Mouse (Mus musculus): ENCODE results near the gene Bcat1.
"Not testable (repeated sequence)": the region's sequence is repeated elsewhere in the genome, so short reads cannot be mapped to it uniquely, and the experiment has no call there.

Gene Bcat1

DNA sequence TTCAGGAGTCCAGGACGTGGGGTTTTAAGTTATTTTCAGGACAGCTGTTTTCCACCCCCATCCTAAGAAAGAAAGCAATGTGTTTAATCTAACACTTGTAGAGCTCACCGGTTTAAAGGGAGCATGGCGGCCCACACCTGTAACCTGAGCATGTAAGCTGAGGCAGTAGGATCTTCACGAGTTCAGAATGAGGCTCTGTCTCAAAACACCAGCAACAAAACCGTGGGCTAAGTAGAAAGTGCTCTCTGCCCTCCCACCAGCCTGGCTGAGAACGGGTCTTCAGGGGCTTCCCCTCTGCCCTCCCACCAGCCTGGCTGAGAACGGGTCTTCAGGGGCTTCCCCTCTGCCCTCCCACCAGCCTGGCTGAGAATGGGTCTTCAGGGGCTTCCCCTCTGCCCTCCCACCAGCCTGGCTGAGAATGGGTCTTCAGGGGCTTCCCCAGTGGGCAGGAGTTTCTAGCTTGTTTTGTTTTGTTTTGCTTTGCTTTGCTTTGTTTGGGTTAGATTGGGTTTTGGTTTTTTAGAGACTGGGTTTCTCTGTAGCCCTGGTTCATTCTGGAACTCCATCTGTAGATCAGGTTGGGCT lies 17.1 kb upstream of the Bcat1 start:
- DNase-seq (ENCODE audit: low spot score): not testable (repeated sequence)

DNA sequence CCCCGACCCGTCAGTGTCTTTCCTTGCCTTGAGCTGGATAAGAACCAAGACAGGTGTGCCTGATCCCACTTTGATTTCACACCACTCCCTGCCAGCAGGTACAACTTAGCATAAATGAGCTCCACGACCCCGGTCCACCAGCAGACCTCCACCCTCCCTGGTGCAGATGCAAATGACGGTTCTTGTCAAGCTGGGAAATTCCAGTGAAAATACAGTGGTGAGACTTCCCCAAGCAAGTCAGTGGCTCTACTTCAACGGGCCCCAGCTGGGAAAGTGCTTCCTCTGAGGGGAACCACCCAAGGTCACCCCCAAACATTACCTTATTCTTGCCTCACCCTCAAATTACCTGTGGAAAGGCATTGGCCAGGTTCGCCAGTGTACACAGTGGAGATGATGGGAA lies 16.0 kb upstream of the Bcat1 start:
- DNase-seq (ENCODE audit: low spot score): no peak

DNA sequence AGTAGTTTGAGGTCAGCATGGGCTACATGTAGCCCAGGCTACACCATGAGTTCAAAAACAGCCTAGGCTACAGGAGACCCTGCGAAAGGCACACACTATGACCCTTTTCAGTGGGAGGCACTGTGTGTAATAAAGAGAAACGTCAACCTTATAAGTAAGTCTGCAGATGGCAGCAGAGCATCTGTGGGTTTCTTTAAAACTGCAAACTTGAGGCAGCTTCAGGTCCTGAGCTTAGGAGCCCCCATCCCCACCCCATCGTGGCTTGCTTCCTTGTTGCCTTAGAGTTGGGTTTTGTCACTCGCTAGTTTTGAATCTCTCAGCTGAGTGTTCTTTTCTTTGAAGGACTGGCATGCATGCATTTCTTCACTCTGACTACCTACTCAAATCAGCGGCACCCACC lies 14.9 kb upstream of the Bcat1 start:
- DNase-seq (ENCODE audit: low spot score): no peak

DNA sequence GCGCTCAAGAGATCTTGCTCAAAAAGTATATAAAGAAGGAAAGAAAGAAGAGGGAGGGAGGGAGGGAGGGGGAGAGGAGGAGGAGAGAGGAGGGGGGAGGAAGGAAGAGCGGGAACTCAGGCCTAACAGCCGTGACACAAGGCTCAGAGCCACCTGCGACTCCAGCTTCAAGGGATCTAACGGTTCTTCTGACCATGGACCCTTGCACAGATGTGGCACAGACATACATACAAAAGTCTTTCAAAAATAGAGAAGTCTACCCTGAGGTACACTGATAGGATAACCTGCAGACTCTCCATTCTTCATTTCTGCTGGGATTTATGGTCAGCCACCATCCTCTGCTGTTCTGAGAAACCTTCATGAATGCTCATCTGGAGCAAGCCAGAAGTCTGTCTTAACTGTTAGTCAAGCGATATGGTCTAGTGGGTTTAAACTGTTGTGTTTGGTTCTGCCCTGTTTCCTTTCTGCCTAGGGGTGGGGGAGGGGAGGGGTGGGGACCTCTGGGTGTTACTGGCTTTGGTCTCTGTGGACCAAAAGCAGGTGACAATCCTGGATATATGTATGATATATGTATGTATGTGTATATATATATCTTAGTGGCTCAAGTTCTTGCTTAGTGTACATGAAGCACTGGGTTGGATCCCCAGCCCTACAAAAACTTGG lies 14.3 kb upstream of the Bcat1 start:
- DNase-seq (ENCODE audit: low spot score): no peak

DNA sequence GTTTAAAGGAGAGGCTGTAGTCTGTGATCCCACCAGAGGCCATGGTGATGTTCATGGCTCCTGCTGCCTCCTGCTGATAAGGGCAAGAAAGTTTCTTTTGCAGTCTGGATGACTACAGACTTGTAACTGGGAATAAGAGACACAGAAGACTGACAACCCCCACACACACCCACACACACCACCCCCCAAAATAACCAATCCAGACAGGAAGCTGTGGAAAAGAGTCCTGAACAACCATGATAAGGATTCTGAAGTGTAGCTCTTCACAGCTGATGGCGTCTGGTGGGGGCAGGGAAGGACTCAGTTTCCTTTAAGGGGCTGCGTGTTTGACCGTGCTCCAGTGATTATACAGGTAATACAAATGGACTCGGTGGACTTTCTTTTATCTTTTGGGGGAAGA lies 13.4 kb upstream of the Bcat1 start:
- DNase-seq (ENCODE audit: low spot score): no peak

DNA sequence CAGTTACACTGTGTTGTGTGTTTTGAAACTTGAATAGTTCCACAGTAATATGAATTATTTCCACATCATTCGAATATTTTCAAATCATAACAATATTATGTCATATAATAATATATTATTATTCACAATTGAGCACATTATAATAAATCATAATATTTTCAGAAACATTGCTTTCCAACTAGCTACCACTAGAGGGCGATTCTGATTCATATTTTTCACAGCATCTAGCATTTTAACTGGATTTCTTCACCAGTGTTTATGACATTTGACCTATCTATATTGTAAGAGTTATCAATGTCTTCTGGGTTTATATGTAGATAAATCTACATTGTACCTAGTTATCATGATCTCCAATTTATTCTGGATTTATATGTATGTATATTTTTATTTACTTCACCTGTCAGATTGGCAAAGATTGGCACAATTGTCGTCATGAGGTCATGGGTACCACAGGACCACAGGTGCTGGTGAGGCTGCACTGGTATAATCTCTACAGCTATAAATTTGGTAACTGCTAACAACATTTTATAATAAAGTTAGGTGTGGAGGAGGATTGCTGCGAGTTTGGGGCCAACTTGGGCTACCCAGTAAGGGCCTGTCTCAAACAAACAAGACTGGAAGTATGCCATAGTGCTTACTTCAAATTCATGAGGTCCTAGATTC lies 12.6 kb upstream of the Bcat1 start:
- no peak for DNase-seq (ENCODE audit: low spot score)

DNA sequence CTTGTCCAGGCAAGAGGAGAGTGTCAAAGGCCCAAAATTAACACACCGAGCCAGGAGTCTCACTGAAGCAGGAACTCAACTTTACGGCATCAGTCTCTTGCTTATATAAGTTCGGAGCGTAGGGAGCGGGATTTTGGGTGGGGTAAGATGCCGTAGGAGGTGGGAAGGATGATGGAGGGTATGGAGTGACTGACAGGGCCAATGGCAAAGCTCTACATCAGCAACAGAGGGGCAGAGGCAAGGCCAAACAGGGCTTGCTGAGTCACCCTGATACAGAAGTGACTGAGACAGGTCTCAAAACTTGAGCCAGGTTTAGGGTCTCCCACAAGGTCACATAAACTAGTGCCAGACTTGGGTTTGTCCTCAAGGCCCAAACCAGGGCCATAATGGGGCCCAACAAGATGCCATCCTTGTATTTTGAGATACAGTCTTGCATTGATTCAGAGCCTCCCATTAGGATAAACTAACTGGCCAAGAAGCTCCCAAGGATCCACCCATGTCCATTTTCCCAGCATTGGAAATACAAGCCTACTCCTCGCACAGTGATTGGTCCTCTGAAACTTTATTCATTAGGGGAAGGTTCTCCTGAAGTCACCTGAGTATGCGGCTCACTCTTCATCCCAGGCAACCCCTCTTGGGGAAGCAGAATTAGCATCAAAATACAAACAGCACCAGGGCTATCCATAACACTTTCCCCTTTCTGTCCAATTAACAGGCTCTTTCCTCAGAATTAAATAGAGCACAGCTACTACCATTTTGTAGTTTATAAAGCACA lies 8.5 kb upstream of the Bcat1 start:
- DNase-seq (ENCODE audit: low spot score): no peak

DNA sequence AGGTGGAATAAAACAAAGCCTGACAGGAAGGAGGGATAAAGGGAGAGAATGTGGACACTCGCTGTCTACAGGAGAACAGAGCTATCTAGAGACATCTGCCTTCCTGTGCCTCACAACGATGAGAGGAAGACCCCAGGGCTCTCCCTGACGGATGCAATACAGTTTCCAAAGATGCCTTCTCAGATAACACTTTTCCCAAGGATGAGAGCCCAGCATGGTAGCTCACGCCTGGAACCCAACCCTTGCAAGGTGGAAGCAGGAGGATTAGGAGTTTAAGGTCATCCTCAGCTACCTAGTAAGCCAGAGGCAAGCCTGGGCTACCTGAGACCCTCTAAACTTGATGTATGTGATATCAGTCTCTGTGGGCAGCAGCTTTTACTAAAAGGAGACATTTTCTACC lies 5.7 kb upstream of the Bcat1 start:
- DNase-seq (ENCODE audit: low spot score): no peak

DNA sequence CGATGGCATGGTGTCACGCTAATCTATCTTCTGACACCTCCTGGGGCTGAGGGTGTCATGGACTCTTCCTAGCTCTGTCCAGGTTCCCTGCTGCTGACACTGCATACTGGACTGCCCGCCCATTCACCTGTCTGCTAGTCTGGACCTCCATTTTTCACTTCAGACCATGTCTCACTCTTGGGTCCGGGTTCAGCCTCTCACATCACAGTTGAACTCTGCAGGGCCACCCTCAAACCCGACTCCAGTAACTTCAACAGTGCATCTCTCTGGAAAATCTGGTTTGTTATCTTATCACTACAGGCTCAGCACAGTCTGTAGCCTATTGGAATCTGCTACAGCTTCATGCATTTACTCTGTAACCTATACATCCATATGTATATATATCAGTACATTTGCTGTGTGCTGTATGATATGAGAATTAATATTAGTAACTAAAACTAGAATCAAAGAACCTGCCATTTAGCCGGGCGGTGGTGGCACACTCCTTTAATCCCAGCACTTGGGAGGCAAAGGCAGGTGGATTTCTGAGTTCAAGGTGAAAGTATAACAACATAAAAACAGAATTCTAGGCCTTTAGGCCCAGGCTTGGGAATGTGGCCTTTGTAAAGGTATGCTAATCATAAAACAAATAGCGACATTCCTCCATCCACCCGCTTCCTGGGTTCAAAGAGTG lies 3.2 kb upstream of the Bcat1 start:
- DNase-seq (ENCODE audit: low spot score): no peak

DNA sequence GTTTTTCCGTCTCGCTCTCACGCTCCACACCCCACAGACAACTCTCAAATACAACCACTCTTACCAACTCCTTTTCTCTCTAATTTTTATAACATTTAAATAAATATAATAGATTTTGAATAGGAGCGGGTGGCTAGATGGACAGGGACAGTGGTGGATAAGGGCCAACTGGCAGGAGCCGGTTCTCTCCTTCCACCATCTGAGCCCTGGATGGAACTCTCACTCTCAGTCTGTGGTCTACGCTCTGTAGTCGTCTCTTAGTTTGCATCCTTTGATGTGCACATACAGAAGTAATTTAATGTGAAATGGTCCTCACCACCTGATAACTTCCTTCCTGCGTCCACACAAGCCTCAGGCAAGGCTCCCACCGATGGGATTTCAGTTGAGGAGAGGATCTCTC lies 302 bp upstream of the Bcat1 start:
- DNase-seq (ENCODE audit: low spot score): no peak

DNA sequence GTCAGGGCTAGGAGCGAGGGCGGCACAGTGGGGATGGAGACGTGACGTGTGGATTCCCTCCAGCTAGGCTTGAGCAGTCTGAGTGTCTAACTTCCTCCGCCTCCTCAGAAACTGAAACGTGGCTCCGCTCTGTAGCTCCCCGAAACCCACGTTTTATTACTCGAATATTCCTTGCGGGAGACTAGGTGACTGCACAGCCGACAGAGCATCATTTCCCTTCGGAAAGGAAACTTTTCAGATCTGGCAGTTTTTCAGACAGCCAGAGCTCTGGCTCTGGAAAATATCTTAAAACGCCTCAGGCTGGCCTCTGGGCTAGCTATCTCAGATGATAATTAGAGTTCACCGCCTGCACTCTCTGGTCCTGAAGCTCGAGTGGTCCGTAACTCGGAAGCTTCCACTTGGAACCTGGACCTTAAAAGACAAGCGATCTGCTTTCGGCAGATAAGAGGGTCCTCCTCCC lies 866 bp downstream of the Bcat1 start:
- DNase-seq (ENCODE audit: low spot score): no peak

DNA sequence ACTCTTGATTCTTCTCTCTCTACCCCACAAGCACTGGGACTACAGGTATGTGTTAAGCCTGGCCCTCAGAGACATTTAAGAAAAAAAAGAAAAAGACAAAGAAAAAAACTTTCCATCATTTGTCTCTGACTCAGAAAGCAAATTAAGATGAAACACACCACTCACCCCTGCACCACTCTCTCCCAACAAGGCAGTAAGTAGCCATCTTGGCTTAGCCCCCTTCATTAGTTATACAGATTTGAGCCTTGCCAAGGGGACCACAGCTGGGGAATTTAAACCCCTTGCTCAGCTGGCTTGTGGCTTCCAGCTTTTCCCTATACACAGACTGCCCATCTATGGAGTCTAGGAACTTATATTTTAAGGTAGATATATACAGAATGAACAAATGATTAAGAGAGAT lies 1.5 kb downstream of the Bcat1 start:
- no peak for DNase-seq (ENCODE audit: low spot score)

DNA sequence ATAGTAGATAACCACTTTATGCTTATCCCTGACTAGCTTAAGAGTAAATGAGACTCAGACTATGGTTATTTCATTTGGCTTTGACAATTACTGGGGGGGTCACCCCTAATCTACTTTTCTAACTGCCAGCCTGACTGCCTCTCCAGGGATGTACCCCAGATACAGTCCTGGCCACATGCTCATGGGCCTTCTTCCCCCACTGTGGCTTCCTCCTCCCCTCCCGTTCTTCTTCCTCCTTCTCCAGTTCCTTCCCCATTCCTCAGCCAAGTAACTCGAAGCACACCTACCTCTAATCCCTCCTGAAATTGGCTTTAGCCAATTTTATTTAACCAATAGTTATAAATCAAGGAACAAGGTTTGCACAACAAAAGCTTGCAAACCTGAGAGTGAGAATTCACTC lies 6.1 kb downstream of the Bcat1 start:
- DNase-seq (ENCODE audit: low spot score): no peak

DNA sequence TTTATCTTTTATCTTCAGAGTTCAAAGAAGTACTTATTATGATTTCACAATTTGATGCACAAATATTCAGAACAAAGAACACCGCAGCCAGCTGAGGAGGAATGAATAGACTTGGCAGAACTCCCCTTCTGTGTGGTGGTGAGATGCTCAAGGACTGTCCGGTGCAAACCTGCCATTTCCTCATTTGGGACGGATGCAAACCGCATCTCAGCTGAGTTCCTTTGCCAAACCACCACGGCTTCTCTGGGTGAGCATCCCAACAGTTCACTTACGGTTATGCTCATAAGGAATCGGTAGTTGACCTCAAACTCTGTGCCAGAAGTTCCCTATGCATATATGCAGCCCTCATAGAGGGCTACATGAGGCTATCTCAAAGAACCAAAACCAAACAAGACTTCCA lies 6.6 kb downstream of the Bcat1 start:
- no peak for DNase-seq (ENCODE audit: low spot score)

DNA sequence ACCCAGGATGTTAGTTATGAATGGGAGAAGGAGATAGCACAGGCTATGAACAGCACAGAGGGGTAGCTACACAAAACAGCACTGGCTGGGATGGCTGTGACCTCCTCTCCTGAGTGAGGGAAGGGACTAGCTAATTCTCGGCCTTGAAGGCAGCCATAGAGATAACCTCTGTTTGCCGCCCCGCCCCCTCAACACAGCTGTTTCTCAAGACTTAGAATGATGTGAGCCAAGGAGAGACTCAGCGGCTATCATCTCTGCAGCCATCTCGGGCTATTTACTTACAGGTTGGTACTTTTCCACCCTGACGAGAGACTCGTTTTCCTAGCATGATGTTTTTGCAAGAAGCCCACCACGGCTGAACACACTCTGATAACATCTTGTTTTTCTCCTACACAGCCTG lies 8.3 kb downstream of the Bcat1 start:
- DNase-seq (ENCODE audit: low spot score): no peak

DNA sequence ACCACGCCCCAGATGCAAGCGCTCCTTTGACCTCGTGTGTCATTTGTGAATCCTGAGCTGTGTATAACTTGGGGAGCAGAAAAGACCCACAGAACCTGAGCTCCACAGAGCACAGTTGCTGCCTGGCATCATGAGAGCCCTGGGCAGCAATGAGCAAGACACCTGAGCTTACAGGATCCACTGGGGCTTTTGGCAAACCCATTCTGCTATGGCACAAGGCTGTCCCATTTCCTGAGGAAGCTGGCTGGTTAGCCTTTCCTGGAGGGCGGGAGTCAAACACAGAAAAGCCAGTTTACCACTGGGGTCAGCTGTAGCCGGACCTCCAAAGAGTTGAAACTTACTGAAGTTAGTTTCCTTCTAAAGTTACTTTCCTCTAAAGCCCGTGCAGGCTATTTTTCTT lies 9.6 kb downstream of the Bcat1 start:
- DNase-seq (ENCODE audit: low spot score): no peak

DNA sequence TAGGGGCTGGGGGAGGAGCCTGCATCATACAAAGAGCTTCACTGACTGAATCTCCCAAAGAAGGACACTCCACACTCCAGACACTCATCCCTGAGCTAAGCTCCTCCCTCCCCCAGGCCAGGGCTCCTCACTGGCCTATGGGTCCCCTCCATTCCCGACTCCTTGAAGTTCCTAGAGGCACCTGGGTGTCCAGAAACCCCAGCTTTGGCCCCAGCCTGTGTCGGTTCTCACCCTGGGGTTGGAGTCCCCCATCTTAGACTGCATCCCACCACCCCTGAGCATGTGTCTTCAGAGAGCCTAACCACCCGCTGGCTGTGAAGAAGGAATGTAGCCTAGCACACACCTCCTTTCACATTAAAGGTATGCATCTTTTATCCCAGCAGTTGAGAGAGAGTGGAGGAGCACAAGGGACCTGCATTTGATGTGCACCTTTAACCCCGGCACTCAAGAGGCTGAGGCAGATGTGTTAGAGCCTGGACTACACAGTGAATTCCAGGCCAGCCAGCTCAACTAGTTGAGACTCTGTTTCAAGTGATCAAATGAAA lies 10.6 kb downstream of the Bcat1 start:
- no peak for DNase-seq (ENCODE audit: low spot score)

DNA sequence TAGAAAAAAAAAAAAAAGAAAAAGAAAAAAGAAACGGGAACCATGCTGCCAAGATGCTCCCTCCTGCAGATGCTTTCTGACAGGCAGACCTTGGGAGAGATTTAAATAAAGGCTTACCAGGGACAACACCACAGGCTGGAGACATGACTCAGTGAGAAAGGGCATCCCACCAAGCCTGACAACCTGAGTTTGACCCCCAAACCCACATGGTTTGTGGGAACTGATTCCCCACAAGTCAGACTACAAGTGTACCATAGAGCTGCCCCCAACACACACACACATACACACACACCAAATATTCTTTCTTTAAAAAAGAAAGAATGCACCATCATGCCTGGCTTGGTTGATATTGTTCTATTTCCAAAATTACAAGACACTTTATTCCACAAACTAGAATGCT lies 11.9 kb downstream of the Bcat1 start:
- no peak for DNase-seq (ENCODE audit: low spot score)

DNA sequence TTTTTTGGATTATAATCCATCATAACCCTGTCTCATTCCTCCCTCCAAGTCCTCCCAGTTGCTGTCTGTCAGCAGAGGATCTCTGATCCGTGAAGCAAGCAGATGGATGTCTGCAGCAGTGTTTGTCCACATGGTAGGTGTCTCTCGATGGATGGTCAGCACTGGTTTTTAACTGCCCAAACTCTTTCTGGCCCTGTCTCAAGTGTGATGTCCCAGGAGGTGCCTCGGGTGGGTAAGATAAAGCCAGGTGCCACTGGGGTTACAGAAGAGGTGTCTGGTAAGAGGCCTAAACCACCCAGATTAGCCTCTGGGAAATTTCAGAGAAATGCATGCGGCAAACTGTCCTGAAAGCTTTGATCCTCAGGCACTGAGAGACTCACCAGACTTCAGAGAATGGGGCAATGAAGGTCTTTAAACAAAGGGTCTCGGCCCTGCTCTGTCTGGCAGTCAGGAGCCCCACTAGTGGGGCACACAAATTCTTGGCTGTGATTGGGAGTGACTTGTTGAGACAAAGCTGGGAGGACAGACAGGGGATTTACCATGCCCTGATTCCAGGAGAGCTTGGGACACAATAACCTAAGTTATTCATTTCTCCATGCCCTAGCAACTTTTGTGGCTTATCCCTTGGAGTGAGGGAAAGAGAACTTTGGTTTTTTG lies 12.6 kb downstream of the Bcat1 start:
- no peak for DNase-seq (ENCODE audit: low spot score)

DNA sequence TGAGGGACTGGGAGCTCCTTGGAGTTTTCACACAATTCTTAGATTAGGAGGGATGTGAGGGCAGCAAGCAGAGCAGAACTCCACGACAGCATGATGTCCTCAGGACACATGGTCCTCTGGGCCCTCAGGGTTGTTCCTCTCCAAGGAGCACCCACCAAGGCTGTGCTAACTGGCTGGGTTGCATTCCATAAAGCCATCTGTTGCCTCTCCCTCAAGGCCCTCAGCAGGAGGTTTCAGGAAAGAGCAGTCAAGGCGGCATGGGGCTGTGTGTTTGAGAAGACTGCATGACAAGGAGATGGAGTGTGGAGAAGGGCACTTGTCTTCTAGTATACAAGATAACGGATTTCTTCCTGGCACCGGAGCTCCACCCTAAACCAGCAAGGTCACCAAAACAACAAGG lies 13.2 kb downstream of the Bcat1 start:
- no peak for DNase-seq (ENCODE audit: low spot score)

DNA sequence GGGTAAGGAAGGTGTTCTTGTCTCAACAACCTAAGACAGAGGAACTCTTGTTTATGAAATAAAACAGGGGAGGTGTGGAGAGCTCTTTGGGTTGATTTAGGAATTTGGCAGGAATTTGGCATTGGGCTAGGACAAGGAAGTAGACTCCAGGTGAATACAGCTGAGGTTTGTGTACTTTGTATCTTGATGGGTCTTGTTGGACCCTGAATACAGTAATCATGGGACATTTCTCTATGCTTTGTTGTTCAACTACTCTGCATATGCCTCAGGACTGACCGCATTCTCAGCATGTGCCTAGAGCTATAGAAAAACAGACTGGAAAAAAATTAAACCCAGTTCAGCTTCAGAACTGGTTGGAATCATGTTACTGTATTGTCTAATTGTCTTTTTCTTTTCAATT lies 14.6 kb downstream of the Bcat1 start:
- no peak for DNase-seq (ENCODE audit: low spot score)

DNA sequence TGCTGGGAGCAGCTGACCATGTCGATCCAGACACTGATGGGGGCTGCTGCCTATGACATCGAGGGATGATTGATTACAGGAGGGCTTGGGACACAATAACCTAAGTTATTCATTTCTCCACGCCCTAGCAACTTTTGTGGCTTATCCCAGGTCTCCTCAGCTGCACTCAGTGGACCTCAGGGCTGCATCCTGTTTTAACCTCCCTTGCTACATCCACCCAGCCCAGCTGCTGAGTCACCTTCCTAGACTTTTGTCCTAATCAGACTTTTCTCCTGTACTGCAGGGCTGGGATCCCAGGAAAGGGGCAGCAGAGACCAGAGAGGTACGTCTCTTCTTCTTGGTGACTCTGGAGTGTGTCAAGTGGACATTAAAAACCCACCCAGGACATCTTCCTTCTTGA lies 19.9 kb downstream of the Bcat1 start:
- no peak for DNase-seq (ENCODE audit: low spot score)

Data from T-cell, adult 2 months (primary cell).